In genomic region chr16:30572239-30572638, GRCm38 (mm10) we compare ENCODE assay signal across 23 mouse cellular contexts. TPM values are rescaled to one million over a fixed set of nuclear protein-coding genes. Genes with fewer than 3 reads are reported as not detected.
DNase-seq lines count a peak whose midpoint lies in the region; TF ChIP-seq lines count a peak whose summit lies in the region.
"Had no signal": no experiment of that assay in that cellular context is flagged by ENCODE, and none has a peak within 500 bp of the region (broad histone marks: within the 10 kb centered on the region; RNA-seq: fewer than 3 reads in every experiment).

No protein-coding gene starts in this region.

- peak; percentile 30 to 60 for DNase-seq in kidney, postnatal 25 days
- DNase-seq in kidney, adult 18-20 months: no peak
- peak; percentile 69 for DNase-seq in ES-CJ7 (ENCODE audit: low read depth, low spot score)
- DNase-seq in ZHBTc4 (ENCODE audit: low read depth, low spot score): peak; percentile 69
- no peak for DNase-seq in neural tube, embryonic 10.5 days (ENCODE audit: extremely low spot score, low spot score)
- DNase-seq: B cell, adult 2 months; cerebellum, adult 18-20 months; cerebellum, postnatal 10 days; heart, adult 2 months; kidney, adult 11 months; kidney, postnatal 4 days; right cerebral cortex, adult 18-20 months; right cerebral cortex, postnatal 4 days; thymus, adult 2 months; thymus, postnatal 36 days had no signal

- H3K27me3 ChIP-seq in ES-Bruce4 (ENCODE audit: control insufficient read depth, insufficient read depth, low read length, poor library complexity, severe bottlenecking): no peaks in the 10 kb centered on the region
- H3K27me3 ChIP-seq: embryonic facial prominence, embryonic 13.5 days; heart, embryonic 12.5 days; limb, embryonic 13.5 days; lung, embryonic 15.5 days; midbrain, embryonic 15.5 days had no signal

- TF ChIP-seq POLR2A in ES-Bruce4 (IDR thresholded peaks at IDR 0.05; ENCODE audit: insufficient read depth, low read length): no peak

- H3K36me3 ChIP-seq in ES-Bruce4 (ENCODE audit: control insufficient read depth, insufficient read depth, low read length, poor library complexity, severe bottlenecking): peaks cover 82% of the 10 kb centered on the region

- H3K9me3 ChIP-seq in ES-Bruce4 (replicated peaks; ENCODE audit: control insufficient read depth, insufficient read depth, low read length, poor library complexity, severe bottlenecking): no peaks in the 10 kb centered on the region
- H3K9me3 ChIP-seq: embryonic facial prominence, embryonic 13.5 days; heart, embryonic 12.5 days; limb, embryonic 13.5 days; lung, embryonic 15.5 days; midbrain, embryonic 10.5 days; midbrain, embryonic 15.5 days had no signal

- no peak for TF ChIP-seq CTCF in ES-Bruce4 (IDR thresholded peaks at IDR 0.05; ENCODE audit: low read depth, low read length)

- H3K9ac ChIP-seq in ES-Bruce4 (ENCODE audit: low read depth, poor library complexity, severe bottlenecking): peak overlapping the region; percentile 54; the same call in 1 of the 2 replicates
- H3K9ac ChIP-seq: embryonic facial prominence, embryonic 13.5 days; heart, embryonic 12.5 days; hindbrain, embryonic 14.5 days; limb, embryonic 13.5 days; lung, embryonic 15.5 days; midbrain, embryonic 15.5 days had no signal

- H3K4me3 ChIP-seq in ES-Bruce4 (ENCODE audit: low read depth, low read length): no peak overlapping the region
- H3K4me3 ChIP-seq: embryonic facial prominence, embryonic 13.5 days; heart, adult 2 months; heart, embryonic 12.5 days; limb, embryonic 13.5 days; lung, embryonic 15.5 days; midbrain, embryonic 10.5 days; midbrain, embryonic 15.5 days had no signal

- no peaks in the 10 kb centered on the region for H3K4me1 ChIP-seq in ES-Bruce4 (ENCODE audit: control insufficient read depth, insufficient read depth, low read length)
- H3K4me1 ChIP-seq: embryonic facial prominence, embryonic 13.5 days; limb, embryonic 13.5 days; lung, embryonic 15.5 days; midbrain, embryonic 10.5 days; midbrain, embryonic 15.5 days had no signal

- peak; percentile 84 for TF ChIP-seq EP300 in ES-Bruce4 (IDR thresholded peaks at IDR 0.05; ENCODE audit: insufficient read depth, low read depth, low read length)

- peak overlapping the region; percentile 76 for H3K27ac ChIP-seq in ES-Bruce4 (ENCODE audit: insufficient read depth, low read length)
- H3K27ac ChIP-seq: embryonic facial prominence, embryonic 13.5 days; heart, adult 2 months; hindbrain, embryonic 14.5 days; limb, embryonic 13.5 days; lung, embryonic 15.5 days; midbrain, embryonic 10.5 days; midbrain, embryonic 15.5 days had no signal

RNA-seq across cellular contexts. Expression of gene Lsg1, which starts 15.2 kb away (rescaled TPM):
- 70.9 and 73.3 TPM in 2 replicates for polyA plus RNA-seq in ES-Bruce4 (2011; ENCODE audit: insufficient read depth, insufficient read length, low read depth, missing spikeins)

RNA-seq across cellular contexts. Expression of gene Tmem44, which starts 21.6 kb away (rescaled TPM):
- polyA plus RNA-seq in ES-Bruce4 (2011; ENCODE audit: insufficient read depth, insufficient read length, low read depth, missing spikeins): 4.2 and 5.4 TPM in 2 replicates

RNA-seq across cellular contexts. Expression of gene Fam43a, which starts 27.3 kb away (rescaled TPM):
- polyA plus RNA-seq in ES-Bruce4 (2011; ENCODE audit: insufficient read depth, insufficient read length, low read depth, missing spikeins): 14.2 and 15.8 TPM in 2 replicates

Comparison
In these comparisons a context has a peak if more than half of its experiments do, and no peak if none do; other contexts are left out.
1. DNase-seq: peak in kidney, postnatal 25 days (2 of 2), ES-CJ7 (single experiment) and ZHBTc4 (single experiment); none in kidney, adult 18-20 months (single experiment) and neural tube, embryonic 10.5 days (single experiment).